Mouse (Mus musculus) C2C12 (cell line): Measurements from ENCODE around the gene Timp4. TPM values are rescaled to one million over a fixed set of nuclear protein-coding genes. Genes with fewer than 3 reads are reported as not detected.
"Not testable (repeated sequence)": the region's sequence is repeated elsewhere in the genome, so short reads cannot be mapped to it uniquely, and the experiment has no call there.

Experiments used
- H3K27me3 ChIP-seq: one replicate; pipeline ENCODE4 v1.6.1; 2011; ENCODE audit not compliant: control insufficient read depth, insufficient read depth, insufficient read length
- H3K36me3 ChIP-seq: one replicate; pipeline ENCODE4 v1.6.1; 2011; ENCODE audit not compliant: control insufficient read depth, insufficient read depth
- H3K4me3 ChIP-seq: one replicate; pipeline ENCODE4 v1.5.1; 2011; ENCODE audit warnings: mild to moderate bottlenecking, control low read depth; ENCODE audit not compliant: poor library complexity, insufficient read depth, severe bottlenecking
- H3K79me2 ChIP-seq: one replicate; pipeline ENCODE4 v1.6.1; 2011; ENCODE audit not compliant: control insufficient read depth, insufficient read depth
- H3K79me3 ChIP-seq: one replicate; pipeline ENCODE4 v1.6.1; 2011; ENCODE audit warnings: low read depth, control low read depth
- H3ac ChIP-seq: one replicate; pipeline ENCODE3; 2011; ENCODE audit warnings: low read depth; ENCODE audit not compliant: control insufficient read depth, insufficient read length
- CEBPB ChIP-seq: IDR thresholded peaks from one replicate; pipeline ENCODE4 v1.6.1; 2011; ENCODE audit warnings: low read depth, mild to moderate bottlenecking, control low read depth, moderate library complexity
- CTCF ChIP-seq: IDR thresholded peaks from one replicate; pipeline ENCODE4 v1.5.1; 2011; ENCODE audit not compliant: control insufficient read depth, insufficient read depth, insufficient read length
- FOSL1 ChIP-seq: IDR thresholded peaks from one replicate; pipeline ENCODE4 v1.8.0; 2011; ENCODE audit warnings: mild to moderate bottlenecking, low read length; ENCODE audit not compliant: poor library complexity, insufficient read depth, severe bottlenecking
- MAX ChIP-seq: IDR thresholded peaks from one replicate; pipeline ENCODE4 v1.6.1; 2011; ENCODE audit warnings: mild to moderate bottlenecking, control low read depth
- MYOD1 ChIP-seq: IDR thresholded peaks from one replicate; pipeline ENCODE4 v1.6.1; 2011; ENCODE audit warnings: low read depth; ENCODE audit not compliant: control insufficient read depth, insufficient read length
- MYOG ChIP-seq: IDR thresholded peaks from one replicate; pipeline ENCODE4 v1.6.1; 2011; ENCODE audit not compliant: control insufficient read depth, insufficient read length; ENCODE audit errors: extremely low read depth
- USF1 ChIP-seq: IDR thresholded peaks from one replicate; pipeline ENCODE4 v1.6.1; 2011; ENCODE audit warnings: low read depth, mild to moderate bottlenecking, control low read depth, moderate library complexity
- polyA plus RNA-seq: library from polyadenylated mRNA; unstranded; fragments of >200 nt; fragmentation: generic; extraction: Trizol; gene quantifications from one replicate; pipeline ENCODE4 v1.2.1, GENCODE M21; 2012; ENCODE audit warnings: missing spikeins

The Timp4 gene
- polyA plus RNA-seq, 1 experiment: 0.01 TPM

GRCm38 (mm10) chr6:115245500-115246058 is 6.4 kb downstream of the Timp4 start:
- no peak for TF ChIP-seq MYOD1
- TF ChIP-seq CTCF: no peak
- no peak for TF ChIP-seq MAX
- TF ChIP-seq USF1: no peak
- no peak for TF ChIP-seq FOSL1
- no peak for TF ChIP-seq MYOG
- TF ChIP-seq CEBPB: no peak
- H3K79me2 ChIP-seq: no peaks in the 10 kb centered on the region
- H3ac ChIP-seq: no peak overlapping the region
- no peaks in the 10 kb centered on the region for H3K79me3 ChIP-seq
- no peaks in the 10 kb centered on the region for H3K36me3 ChIP-seq
- H3K27me3 ChIP-seq: no peaks in the 10 kb centered on the region
- H3K4me3 ChIP-seq: no peak overlapping the region

- Histone ChIP-seq H3K27me3 (no peaks in the 10 kb centered on the region), H3K4me3 (no peak overlapping the region)
- no peak for TF ChIP-seq CEBPB
These were observed 7.8 kb downstream of the Timp4 start for GRCm38 (mm10) chr6:115244222-115244621.

GRCm38 (mm10) chr6:115241939-115242338 is 10.1 kb downstream of the Timp4 start:
- no peak for TF ChIP-seq MYOD1
- H3K79me3 ChIP-seq: no peaks in the 10 kb centered on the region
- H3K4me3 ChIP-seq: no peak overlapping the region
- no peaks in the 10 kb centered on the region for H3K36me3 ChIP-seq
- H3K27me3 ChIP-seq: no peaks in the 10 kb centered on the region
- no peaks in the 10 kb centered on the region for H3K79me2 ChIP-seq
- H3ac ChIP-seq: no peak overlapping the region

More at GRCm38 (mm10) chr6:115244222-115244621, 7.8 kb downstream of the Timp4 start:
- H3K79me3 ChIP-seq: no peaks in the 10 kb centered on the region
- no peaks in the 10 kb centered on the region for H3K36me3 ChIP-seq
- no peak overlapping the region for H3ac ChIP-seq
- no peaks in the 10 kb centered on the region for H3K79me2 ChIP-seq

GRCm38 (mm10) chr6:115241131-115241699 is 10.8 kb downstream of the Timp4 start:
- no peak for TF ChIP-seq FOSL1
- TF ChIP-seq USF1: no peak
- no peak for TF ChIP-seq MAX
- no peak for TF ChIP-seq CEBPB
- TF ChIP-seq MYOG: no peak
- TF ChIP-seq MYOD1: no peak
- H3K36me3 ChIP-seq: no peaks in the 10 kb centered on the region

GRCm38 (mm10) chr6:115240431-115240830 is 11.6 kb downstream of the Timp4 start:
- not testable (repeated sequence) for H3K36me3 ChIP-seq, H3ac ChIP-seq, H3K79me3 ChIP-seq, H3K27me3 ChIP-seq, H3K4me3 ChIP-seq, H3K79me2 ChIP-seq

More at GRCm38 (mm10) chr6:115241131-115241699, 10.8 kb downstream of the Timp4 start:
- Histone ChIP-seq H3K4me3 (no peak overlapping the region), H3K27me3 (no peaks in the 10 kb centered on the region), H3K79me2 (no peaks in the 10 kb centered on the region), H3ac (no peak overlapping the region), H3K79me3 (no peaks in the 10 kb centered on the region)

GRCm38 (mm10) chr6:115239335-115239734 is 12.7 kb downstream of the Timp4 start:
- H3K36me3 ChIP-seq: no peaks in the 10 kb centered on the region
- H3ac ChIP-seq: no peak overlapping the region
- H3K79me2 ChIP-seq: no peaks in the 10 kb centered on the region
- no peak overlapping the region for H3K4me3 ChIP-seq
- H3K79me3 ChIP-seq: no peaks in the 10 kb centered on the region
- no peaks in the 10 kb centered on the region for H3K27me3 ChIP-seq
- TF ChIP-seq FOSL1: no peak
- TF ChIP-seq CEBPB: no peak
- TF ChIP-seq MAX: no peak
- no peak for TF ChIP-seq MYOG
- no peak for TF ChIP-seq MYOD1
- TF ChIP-seq USF1: no peak
- TF ChIP-seq CTCF: no peak
